Mouse (Mus musculus) right cerebral cortex, postnatal 14 days (tissue): Measurements from ENCODE around the gene Mmadhc.

Experiments
- DNase-seq: peaks from one replicate; pipeline ENCODE4 v3.0.0; 2022

The Mmadhc gene

DNA sequence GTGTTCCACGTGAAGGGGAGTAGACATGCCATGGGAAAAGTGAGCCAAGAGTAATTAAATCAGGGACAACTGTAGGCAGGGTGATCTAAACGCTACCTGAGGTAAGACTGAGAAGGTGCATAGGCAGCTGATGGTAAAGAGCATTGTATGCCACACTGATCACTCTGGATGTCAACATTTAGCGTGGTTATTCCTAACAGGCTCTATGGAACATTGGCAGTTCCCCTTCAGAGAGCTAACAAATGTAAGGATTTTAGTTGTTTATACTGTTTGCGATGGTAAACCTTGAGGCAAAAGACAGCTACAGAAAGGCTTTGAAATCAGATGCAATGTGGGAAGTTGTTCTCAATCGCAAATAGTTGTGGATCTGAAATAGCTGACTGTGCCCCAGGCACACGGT lies 32.5 kb downstream of the Mmadhc start:
- DNase-seq = no peak

DNA sequence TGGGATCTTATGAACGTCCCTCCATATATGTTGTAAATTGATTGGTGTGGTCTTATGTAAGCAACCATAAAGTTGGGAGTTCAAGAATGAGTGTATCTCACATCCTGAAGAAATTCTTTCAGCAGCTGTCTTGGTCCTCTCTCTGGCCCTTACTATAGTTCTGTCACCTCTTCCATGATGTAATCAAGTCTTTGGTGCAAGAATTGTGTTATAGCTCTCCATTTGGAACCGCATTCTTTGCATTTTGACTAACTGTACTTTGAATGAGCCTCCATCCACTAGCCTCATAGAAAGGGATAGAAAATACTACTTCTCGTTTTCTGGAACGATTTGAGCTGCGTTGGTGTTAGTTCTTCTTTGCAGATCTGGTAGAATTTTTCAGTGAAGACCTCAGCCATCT lies 41.6 kb downstream of the Mmadhc start:
- no peak for DNase-seq

DNA sequence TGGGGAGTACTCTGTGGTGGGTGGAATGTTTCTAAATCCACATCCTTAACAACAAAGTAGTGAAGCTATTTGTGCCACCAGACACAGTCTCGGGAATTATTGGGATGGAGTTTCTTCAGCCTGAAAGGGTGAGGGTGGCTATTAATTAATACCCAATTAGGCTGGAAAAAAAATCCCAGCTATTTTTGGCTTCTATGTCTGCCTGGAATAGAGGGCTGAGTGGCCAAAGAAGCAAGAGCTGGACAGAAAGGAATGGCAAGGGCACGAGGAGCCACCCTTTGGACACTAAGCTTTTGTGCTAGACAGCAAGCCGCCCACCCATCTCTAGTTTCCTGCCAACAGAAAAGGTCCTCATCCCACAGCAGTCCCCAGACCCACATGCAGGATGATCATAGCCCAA lies 48.0 kb downstream of the Mmadhc start:
- no peak for DNase-seq

DNA sequence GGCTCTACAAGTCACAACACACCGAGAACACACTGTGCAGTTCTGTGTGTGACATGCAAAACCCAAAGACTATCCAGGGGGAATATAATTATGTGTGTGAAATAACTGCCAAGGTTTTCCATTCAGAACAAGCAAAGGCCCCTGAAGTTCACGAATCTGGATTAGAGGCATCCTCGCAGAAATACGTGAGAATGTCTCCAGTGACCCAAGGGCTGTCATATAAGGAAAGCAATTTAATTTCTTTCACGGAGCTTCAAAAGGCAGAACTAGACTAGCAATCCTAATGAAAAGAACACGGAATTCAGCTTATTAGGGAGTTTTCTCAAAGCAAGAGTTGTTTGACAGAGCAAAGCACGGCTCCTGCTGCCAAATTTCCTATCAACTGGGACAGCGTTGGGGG lies 63.1 kb downstream of the Mmadhc start:
- no peak for DNase-seq
